Mouse (Mus musculus) liver, embryonic 11.5 days (tissue): ENCODE data around the gene Tnfsf9. TPM values are rescaled to one million over a fixed set of nuclear protein-coding genes. Genes with fewer than 3 reads are reported as not detected.

Experiments used
- ATAC-seq: fragments of 200-750 bp; cut with Nextera tagmentation; replicated peaks from 2 replicates; pipeline ENCODE4 v1.8.0; 2017; ENCODE audit warnings: moderate number of reproducible peaks, mild to moderate bottlenecking, moderate TSS enrichment, moderate library complexity; ENCODE audit not compliant: low FRiP score
- DNase-seq: peaks from one replicate; pipeline ENCODE4 v3.0.0-alpha.2; 2017; ENCODE audit warnings: low spot score
- H3K27ac ChIP-seq: fragments of 300-500 bp; sonication (generic); 2 replicates; pipeline ENCODE4 v1.5.1; 2014; ENCODE audit warnings: mild to moderate bottlenecking, low read depth, low read length, control low read depth
- H3K27me3 ChIP-seq: fragments of 300-500 bp; sonication (generic); replicated peaks from 2 replicates; pipeline ENCODE4 v1.6.1; 2014; ENCODE audit warnings: low read length, mixed read lengths; ENCODE audit not compliant: control insufficient read depth, insufficient read depth
- H3K36me3 ChIP-seq: fragments of 300-500 bp; sonication (generic); 2 replicates; pipeline ENCODE4 v1.6.1; 2014; ENCODE audit warnings: mild to moderate bottlenecking, low read length, moderate library complexity, mixed read lengths; ENCODE audit not compliant: control insufficient read depth, insufficient read depth
- H3K4me1 ChIP-seq: fragments of 300-500 bp; sonication (generic); replicated peaks from 2 replicates; pipeline ENCODE4 v1.6.1; 2014; ENCODE audit warnings: low read length, mixed read lengths; ENCODE audit not compliant: control insufficient read depth, insufficient read depth
- H3K4me2 ChIP-seq: fragments of 300-500 bp; sonication (generic); 2 replicates; pipeline ENCODE4 v1.6.1; 2014; ENCODE audit warnings: mild to moderate bottlenecking, control low read depth, moderate library complexity
- H3K4me3 ChIP-seq: fragments of 300-500 bp; sonication (generic); 2 replicates; pipeline ENCODE4 v1.5.1; 2014; ENCODE audit warnings: low read depth, low read length, control low read depth
- H3K9ac ChIP-seq: fragments of 300-500 bp; sonication (generic); 2 replicates; pipeline ENCODE4 v1.6.1; 2014; ENCODE audit warnings: low read depth, low read length, control low read depth
- H3K9me3 ChIP-seq: fragments of 300-500 bp; sonication (generic); 2 replicates; pipeline ENCODE4 v1.6.1; 2016; ENCODE audit warnings: low read length, inconsistent platforms, mixed read lengths; ENCODE audit not compliant: control insufficient read depth
- WGBS: fragments of 180-500 bp; shearing (Covaris S2); extraction: QIAGEN DNeasy Blood & Tissue Kit; methylation state at CpG from one replicate; pipeline ENCODE4 v1.1.7; 2014; 5-methylcytosine and 5-hydroxymethylcytosine counted together
- polyA plus RNA-seq: library from polyadenylated mRNA; unstranded; fragments of >200 nt; fragmentation: Nextera tagmentation; extraction: Ambion mirVana; gene quantifications from 2 replicates; pipeline ENCODE4 v1.2.1, GENCODE M21; 2014

The Tnfsf9 gene
- 5.4 and 6.4 TPM in 2 replicates for polyA plus RNA-seq

- Histone ChIP-seq H3K27me3 (peaks cover 7% of the 10 kb centered on the region; the same call in 1 of the 2 replicates), H3K4me1 (peaks cover 5% of the 10 kb centered on the region; the same call in 1 of the 2 replicates), H3K4me3 (peak within 1 kb of the TSS; percentile 62), H3K27ac (no peak within 1 kb of the TSS; the same call in 1 of the 2 replicates), H3K9ac (peak within 1 kb of the TSS; percentile 60), H3K4me2 (peak within 1 kb of the TSS; percentile 91), H3K36me3 (no peaks in the 10 kb centered on the region), H3K9me3 (no peaks in the 10 kb centered on the region)
- 0% methylated on average over 55 of the region's 61 CpGs for WGBS
- peak; percentile 69 for DNase-seq
- peak; percentile 60 for ATAC-seq
Measured at GRCm38 (mm10) chr17:57105181-57106034, at the start of gene Tnfsf9. TSS of gene Tnfsf9 (plus strand) at chr17:57105325.

GRCm38 (mm10) chr17:57056246-57056645, 48.9 kb upstream of the Tnfsf9 start:
- Histone ChIP-seq H3K4me1 (peaks cover 13% of the 10 kb centered on the region), H3K27ac (no peak overlapping the region), H3K36me3 (peaks cover 6% of the 10 kb centered on the region; the same call in 1 of the 2 replicates), H3K27me3 (peaks cover 9% of the 10 kb centered on the region), H3K9ac (no peak overlapping the region), H3K4me2 (no peak overlapping the region), H3K9me3 (no peaks in the 10 kb centered on the region), H3K4me3 (no peak overlapping the region)
- 81% methylated on average over 3 of the region's 3 CpGs for WGBS
- ATAC-seq (no peak), DNase-seq (no peak)

GRCm38 (mm10) chr17:57058891-57059485, 46.1 kb upstream of the Tnfsf9 start, which contains the start of gene Crb3:
TSS of gene Crb3 (plus strand) at chr17:57059105.
- DNase-seq (peak; percentile 51), ATAC-seq (no peak)
- Histone ChIP-seq H3K4me3 (peak within 1 kb of the TSS; percentile 78), H3K4me1 (peaks cover 26% of the 10 kb centered on the region), H3K9ac (peak within 1 kb of the TSS; percentile 74), H3K9me3 (no peaks in the 10 kb centered on the region), H3K27me3 (peaks cover 34% of the 10 kb centered on the region), H3K27ac (peak within 1 kb of the TSS; percentile 41; the same call in 1 of the 2 replicates), H3K36me3 (peaks cover 2% of the 10 kb centered on the region; the same call in 1 of the 2 replicates), H3K4me2 (peak within 1 kb of the TSS; percentile 97)
- WGBS, result 4% methylated on average over 18 of the region's 22 CpGs

- Histone ChIP-seq H3K9ac (peak within 1 kb of the TSS; percentile 74), H3K9me3 (no peaks in the 10 kb centered on the region), H3K27me3 (peaks cover 39% of the 10 kb centered on the region), H3K4me3 (peak within 1 kb of the TSS; percentile 78), H3K36me3 (peaks cover 2% of the 10 kb centered on the region; the same call in 1 of the 2 replicates), H3K4me1 (peaks cover 26% of the 10 kb centered on the region), H3K4me2 (peak within 1 kb of the TSS; percentile 97), H3K27ac (peak within 1 kb of the TSS; percentile 41; the same call in 1 of the 2 replicates)
- ATAC-seq (peak; percentile 42), DNase-seq (peak; percentile 80)
- WGBS, result under 1% methylated on average over 37 of the region's 45 CpGs
Measured at GRCm38 (mm10) chr17:57059486-57059977, 45.6 kb upstream of the Tnfsf9 start, which contains the start of gene Slc25a23. TSS of gene Slc25a23 (minus strand) at chr17:57059863.

- ATAC-seq (peak; percentile 80), DNase-seq (peak; percentile 93)
- Histone ChIP-seq H3K36me3 (no peaks in the 10 kb centered on the region), H3K9me3 (no peaks in the 10 kb centered on the region), H3K9ac (peak overlapping the region; percentile 74), H3K27me3 (peaks cover 39% of the 10 kb centered on the region), H3K4me1 (peaks cover 26% of the 10 kb centered on the region), H3K27ac (no peak overlapping the region), H3K4me2 (peak overlapping the region; percentile 97), H3K4me3 (peak overlapping the region; percentile 78)
- WGBS, result 0% methylated on average over 44 of the region's 44 CpGs
Measured at GRCm38 (mm10) chr17:57060231-57060801, 44.8 kb upstream of the Tnfsf9 start.

- Histone ChIP-seq H3K9me3 (no peaks in the 10 kb centered on the region), H3K27ac (no peak overlapping the region), H3K4me2 (peak overlapping the region; percentile 97), H3K4me3 (no peak overlapping the region), H3K9ac (no peak overlapping the region), H3K27me3 (peaks cover 39% of the 10 kb centered on the region), H3K4me1 (peaks cover 26% of the 10 kb centered on the region), H3K36me3 (no peaks in the 10 kb centered on the region)
- WGBS, result 32% methylated on average over 10 of the region's 10 CpGs
- DNase-seq (no peak), ATAC-seq (no peak)
Measured at GRCm38 (mm10) chr17:57061069-57061468, 44.1 kb upstream of the Tnfsf9 start.

GRCm38 (mm10) chr17:57062011-57062521, 43.1 kb upstream of the Tnfsf9 start:
- Histone ChIP-seq H3K4me3 (peak overlapping the region; percentile 49), H3K9me3 (no peaks in the 10 kb centered on the region), H3K4me1 (peaks cover 26% of the 10 kb centered on the region), H3K9ac (no peak overlapping the region), H3K4me2 (peak overlapping the region; percentile 97), H3K36me3 (no peaks in the 10 kb centered on the region), H3K27me3 (peaks cover 39% of the 10 kb centered on the region), H3K27ac (no peak overlapping the region)
- ATAC-seq, result no peak
- 3% methylated on average over 39 of the region's 39 CpGs for WGBS
- DNase-seq, result no peak

- no peak for ATAC-seq
- no peak overlapping the region for H3K9ac ChIP-seq
- H3K27me3 ChIP-seq, result peaks cover 39% of the 10 kb centered on the region
Measured at GRCm38 (mm10) chr17:57062548-57062947, 42.6 kb upstream of the Tnfsf9 start.

More at GRCm38 (mm10) chr17:57062548-57062947, 42.6 kb upstream of the Tnfsf9 start:
- DNase-seq, result no peak
- no peaks in the 10 kb centered on the region for H3K36me3 ChIP-seq
- WGBS, result 4% methylated on average over 22 of the region's 22 CpGs
- H3K4me3 ChIP-seq, result peak overlapping the region; percentile 49
- H3K9me3 ChIP-seq, result no peaks in the 10 kb centered on the region
- no peak overlapping the region for H3K27ac ChIP-seq
- peak overlapping the region; percentile 97 for H3K4me2 ChIP-seq
- H3K4me1 ChIP-seq, result peaks cover 26% of the 10 kb centered on the region
